ENCODE assay signal across 8 mouse cellular contexts in the genomic region with DNA sequence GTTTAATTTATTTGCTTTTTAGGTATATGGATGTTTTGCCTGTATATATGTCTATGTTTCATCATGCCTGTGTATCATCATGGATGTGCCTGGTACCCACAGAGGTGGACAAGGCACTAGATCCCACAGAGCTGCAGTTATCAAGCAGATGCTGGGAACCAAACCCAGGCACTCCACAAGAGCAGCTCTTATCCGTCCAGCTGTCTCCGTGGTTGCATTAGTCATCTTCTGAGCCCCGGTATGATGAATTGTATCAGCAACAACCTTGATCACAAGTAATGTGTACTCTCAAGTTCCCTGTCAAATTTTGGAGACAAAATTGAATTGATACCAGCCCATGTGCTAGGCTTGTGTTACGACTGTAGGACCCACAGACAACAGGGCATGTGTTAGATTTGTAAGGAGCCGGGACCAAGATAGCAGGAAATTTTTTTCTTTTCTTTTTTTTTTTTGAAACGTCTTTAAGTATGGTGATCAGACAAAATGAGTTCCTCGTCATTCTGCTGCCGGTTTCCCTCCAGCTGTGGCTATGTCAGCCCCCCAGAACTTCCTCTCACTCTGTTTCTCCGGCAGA. TPM values are rescaled to one million over a fixed set of nuclear protein-coding genes. Genes with fewer than 3 reads are reported as not detected.
DNase-seq lines count a peak whose midpoint lies in the region; ATAC-seq lines count a peak whose summit lies in the region.

No protein-coding gene starts in this region.

- H3K4me3 ChIP-seq in heart, embryonic 13.5 days = peak overlapping the region; percentile 52
- no peak overlapping the region for H3K4me3 ChIP-seq in hindbrain, embryonic 13.5 days
- peak overlapping the region; percentile 34 for H3K4me3 ChIP-seq in midbrain, embryonic 10.5 days

- peaks cover 5% of the 10 kb centered on the region; the same call in 1 of the 2 replicates for H3K9me3 ChIP-seq in heart, embryonic 13.5 days
- no peaks in the 10 kb centered on the region; the same call in 1 of the 2 replicates for H3K9me3 ChIP-seq in hindbrain, embryonic 13.5 days
- H3K9me3 ChIP-seq in midbrain, embryonic 10.5 days (replicated peaks) = 0 out of 2 replicates have a peak, but pooled peaks cover 10% of the 10 kb centered on the region

- H3K36me3 ChIP-seq in heart, embryonic 13.5 days = no peaks in the 10 kb centered on the region
- H3K36me3 ChIP-seq in hindbrain, embryonic 13.5 days = no peaks in the 10 kb centered on the region
- H3K36me3 ChIP-seq in midbrain, embryonic 10.5 days = no peaks in the 10 kb centered on the region

- 19% methylated on average over 9 of the region's 9 CpGs for WGBS in heart, embryonic 13.5 days
- 54% methylated on average over 9 of the region's 9 CpGs for WGBS in hindbrain, embryonic 13.5 days
- 64% methylated on average over 9 of the region's 9 CpGs for WGBS in midbrain, embryonic 10.5 days

- peaks cover 33% of the 10 kb centered on the region for H3K4me1 ChIP-seq in heart, embryonic 13.5 days
- H3K4me1 ChIP-seq in hindbrain, embryonic 13.5 days (replicated peaks) = peaks cover 6% of the 10 kb centered on the region
- H3K4me1 ChIP-seq in midbrain, embryonic 10.5 days = peaks cover 24% of the 10 kb centered on the region

- peak overlapping the region; percentile 53 for H3K27ac ChIP-seq in heart, embryonic 13.5 days (replicated peaks)
- no peak overlapping the region for H3K27ac ChIP-seq in hindbrain, embryonic 13.5 days
- H3K27ac ChIP-seq in midbrain, embryonic 10.5 days (replicated peaks) = peak overlapping the region; percentile 62; the same call in 1 of the 2 replicates

- ATAC-seq in heart, embryonic 13.5 days (ENCODE audit: extremely low read depth, insufficient number of reproducible peaks, low FRiP score, low TSS enrichment) = no peak
- ATAC-seq in hindbrain, embryonic 13.5 days (ENCODE audit: low FRiP score) = no peak

- 0 out of 2 replicates have a peak, but pooled peaks cover 3% of the 10 kb centered on the region for H3K27me3 ChIP-seq in heart, embryonic 13.5 days (replicated peaks)
- no peaks in the 10 kb centered on the region for H3K27me3 ChIP-seq in hindbrain, embryonic 13.5 days
- 0 out of 2 replicates have a peak, but pooled peaks cover 8% of the 10 kb centered on the region for H3K27me3 ChIP-seq in midbrain, embryonic 10.5 days (ENCODE audit: low read depth, poor library complexity, severe bottlenecking)

- H3K4me2 ChIP-seq in heart, embryonic 13.5 days = peak overlapping the region; percentile 84
- H3K4me2 ChIP-seq in hindbrain, embryonic 13.5 days = peak overlapping the region; percentile 40; the same call in 1 of the 2 replicates

- peak overlapping the region; percentile 81 for H3K9ac ChIP-seq in heart, embryonic 13.5 days
- 0 out of 2 replicates have a peak overlapping the region, but pooled peaks have one; percentile 31 for H3K9ac ChIP-seq in hindbrain, embryonic 13.5 days

- DNase-seq in heart, adult 9 months (ENCODE audit: low spot score in 2 of 2) = no peak
- peak; percentile 89 for DNase-seq in MEL-GATA-1-ER (ENCODE audit: extremely low read depth, low read depth)
- no peak for DNase-seq in midbrain, embryonic 10.5 days (ENCODE audit: low spot score)
- no peak for DNase-seq in ovary, postnatal 14 days (ENCODE audit: low spot score)
- no peak for DNase-seq in adrenal gland, postnatal 4 days (ENCODE audit: low spot score in 2 of 2)
- DNase-seq in left cerebral cortex, adult 8-10 months (ENCODE audit: low spot score in 2 of 2) = no peak

RNA-seq across cellular contexts. Expression of gene Alox5ap, which starts 19.1 kb away (rescaled TPM):
- 7.2 and 8.1 TPM in 2 replicates for polyA plus RNA-seq in heart, embryonic 13.5 days (2015; fragmentation: Nextera tagmentation; extraction: Ambion mirVana)
- 9.0 and 11.2 TPM in 2 replicates for polyA plus RNA-seq in hindbrain, embryonic 13.5 days (2015; fragmentation: Nextera tagmentation; extraction: Ambion mirVana)
- polyA plus RNA-seq in midbrain, embryonic 10.5 days (2016; fragmentation: Nextera tagmentation; extraction: Ambion mirVana) = 4.8 and 6.2 TPM in 2 replicates
- total RNA-seq in adrenal gland, postnatal 4 days (2021) = 10 to 100 TPM in 1 of 2 experiments, 1 to 10 TPM in 1; 9.6 to 12.8 TPM
- total RNA-seq in left cerebral cortex, adult 8-10 months (2022) = 10 to 100 TPM in 3 of 4 experiments, 1 to 10 TPM in 1; 6.7 to 14.3 (median 11.2) TPM
